Mouse (Mus musculus) C2C12 (cell line): ENCODE measurements around the gene Tnni1.

ENCODE experiments used
- CEBPB ChIP-seq: IDR thresholded peaks from one replicate; pipeline ENCODE4 v1.6.1; 2011; ENCODE audit warnings: low read depth, mild to moderate bottlenecking, control low read depth, moderate library complexity
- CTCF ChIP-seq: IDR thresholded peaks from one replicate; pipeline ENCODE4 v1.5.1; 2011; ENCODE audit not compliant: control insufficient read depth, insufficient read depth, insufficient read length
- MYOD1 ChIP-seq: IDR thresholded peaks from one replicate; pipeline ENCODE4 v1.6.1; 2011; ENCODE audit warnings: low read depth; ENCODE audit not compliant: control insufficient read depth, insufficient read length
- USF1 ChIP-seq: IDR thresholded peaks from one replicate; pipeline ENCODE4 v1.6.1; 2011; ENCODE audit warnings: low read depth, mild to moderate bottlenecking, control low read depth, moderate library complexity

DNA sequence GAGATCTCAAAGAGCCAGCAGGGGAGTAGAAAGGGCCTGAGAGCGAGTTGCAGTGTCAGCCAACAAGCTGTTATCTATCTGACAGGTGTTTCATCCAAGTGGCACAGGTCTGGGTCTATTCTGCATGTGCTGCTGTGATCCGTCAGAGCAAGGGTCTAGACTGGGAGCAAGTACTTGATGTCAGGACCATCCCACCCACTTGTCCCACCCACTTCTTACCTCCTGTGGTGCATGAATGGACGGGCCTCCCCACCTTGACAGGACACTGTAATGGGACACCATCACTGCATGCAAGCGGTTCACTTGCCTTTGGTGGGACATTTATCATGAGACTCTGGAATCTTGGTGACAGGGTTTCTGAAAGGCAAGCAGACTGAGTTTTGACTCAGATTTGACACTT is 49.4 kb upstream of the Tnni1 start:
- TF ChIP-seq CTCF = no peak
- TF ChIP-seq MYOD1 = no peak
- no peak for TF ChIP-seq USF1
- TF ChIP-seq CEBPB = no peak
